Mouse (Mus musculus) lung, postnatal 0 days (tissue): Measurements from ENCODE around the gene Cracr2b.

ENCODE experiments used
- CTCF ChIP-seq: IDR thresholded peaks from 2 replicates; pipeline ENCODE4 v1.5.1; 2016; ENCODE audit warnings: antibody characterized with exemption, mild to moderate bottlenecking
- EP300 ChIP-seq: IDR thresholded peaks from 2 replicates; pipeline ENCODE4 v1.6.1; 2016; ENCODE audit warnings: antibody characterized with exemption, mild to moderate bottlenecking, control low read depth

DNA sequence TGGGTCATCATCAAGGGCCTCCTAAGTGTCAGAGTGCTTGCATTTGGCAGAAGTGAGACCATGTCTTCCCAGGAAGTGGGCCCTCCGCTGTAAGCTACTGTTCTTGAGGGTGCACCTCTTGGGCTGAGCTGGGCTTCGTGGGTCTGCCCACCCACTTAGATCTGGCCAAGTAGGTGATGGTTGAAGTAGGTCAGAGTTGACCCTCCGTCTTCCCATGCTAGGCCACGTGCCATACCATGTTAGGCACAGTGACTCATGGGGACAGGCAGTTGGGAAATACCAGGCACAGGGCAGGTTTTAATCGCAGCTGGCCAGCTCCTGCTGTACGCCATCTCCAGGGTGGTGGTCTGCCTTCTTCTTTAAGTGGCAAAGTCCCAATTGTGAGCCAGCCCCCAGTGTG is 4.2 kb upstream of the Cracr2b start:
- TF ChIP-seq CTCF, result no peak
- no peak for TF ChIP-seq EP300
